Mouse (Mus musculus) stomach, embryonic 14.5 days (tissue): Measurements from ENCODE around the gene Rdh11. TPM values are rescaled to one million over a fixed set of nuclear protein-coding genes. Genes with fewer than 3 reads are reported as not detected.
A peak's percentile ranks its signal among the peaks of the same experiment; 100 is the strongest.

Experiments
- ATAC-seq: fragments of 200-750 bp; cut with Nextera tagmentation; 2 replicates; pipeline ENCODE4 v1.8.0; 2017; ENCODE audit warnings: low read depth, moderate TSS enrichment; ENCODE audit not compliant: insufficient number of reproducible peaks, insufficient read depth, low FRiP score
- H3K27ac ChIP-seq: fragments of 300-500 bp; sonication (generic); 2 replicates; pipeline ENCODE4 v1.5.1; 2014; ENCODE audit warnings: mild to moderate bottlenecking, low read length, moderate library complexity, mixed read lengths
- H3K27me3 ChIP-seq: fragments of 300-500 bp; sonication (generic); 2 replicates; pipeline ENCODE4 v1.6.1; 2014; ENCODE audit warnings: low read length, control low read depth, mixed read lengths; ENCODE audit not compliant: control insufficient read depth, insufficient read depth
- H3K36me3 ChIP-seq: fragments of 300-500 bp; sonication (generic); 2 replicates; pipeline ENCODE4 v1.6.1; 2014; ENCODE audit warnings: mild to moderate bottlenecking, control low read depth, low read length, moderate library complexity, mixed read lengths; ENCODE audit not compliant: control insufficient read depth, insufficient read depth
- H3K4me1 ChIP-seq: fragments of 300-500 bp; sonication (generic); 2 replicates; pipeline ENCODE4 v1.6.1; 2014; ENCODE audit warnings: low read length, control low read depth, mixed read lengths; ENCODE audit not compliant: control insufficient read depth, insufficient read depth
- H3K4me2 ChIP-seq: fragments of 300-500 bp; sonication (generic); replicated peaks from 2 replicates; pipeline ENCODE4 v1.6.1; 2014; ENCODE audit warnings: low read depth, low read length, control low read depth
- H3K4me3 ChIP-seq: fragments of 300-500 bp; sonication (generic); 2 replicates; pipeline ENCODE4 v1.5.1; 2014; ENCODE audit warnings: low read depth, low read length, control low read depth
- H3K9ac ChIP-seq: fragments of 300-500 bp; sonication (generic); replicated peaks from 2 replicates; pipeline ENCODE4 v1.6.1; 2014; ENCODE audit warnings: low read depth, mild to moderate bottlenecking, control low read depth, low read length, moderate library complexity, mixed read lengths
- H3K9me3 ChIP-seq: fragments of 300-500 bp; sonication (generic); 2 replicates; pipeline ENCODE4 v1.6.1; 2016; ENCODE audit warnings: low read depth, low read length, control low read depth; ENCODE audit not compliant: control insufficient read depth
- WGBS: fragments of 180-500 bp; shearing (Covaris S2); extraction: QIAGEN DNeasy Blood & Tissue Kit; methylation state at CpG from one replicate; pipeline ENCODE4 v1.1.7; 2014; 5-methylcytosine and 5-hydroxymethylcytosine counted together
- polyA plus RNA-seq: library from polyadenylated mRNA; unstranded; fragments of >200 nt; fragmentation: Nextera tagmentation; extraction: Ambion mirVana; gene quantifications from 2 replicates; pipeline ENCODE4 v1.2.1, GENCODE M21; 2014

Rdh11 gene
- polyA plus RNA-seq, 1 experiment from 2014 or later: 30.4 TPM

GRCm38 (mm10) chr12:79135105-79135504, 57.0 kb downstream of the Rdh11 start:
- no peak for ATAC-seq
- Histone ChIP-seq H3K4me1 (0 out of 2 replicates have a peak, but pooled peaks cover 5% of the 10 kb centered on the region), H3K9me3 (no peaks in the 10 kb centered on the region), H3K27me3 (peaks cover 15% of the 10 kb centered on the region), H3K9ac (no peak overlapping the region), H3K4me2 (no peak overlapping the region), H3K27ac (no peak overlapping the region), H3K4me3 (no peak overlapping the region), H3K36me3 (no peaks in the 10 kb centered on the region)
- WGBS: 37% methylated on average over 4 of the region's 4 CpGs

DNA sequence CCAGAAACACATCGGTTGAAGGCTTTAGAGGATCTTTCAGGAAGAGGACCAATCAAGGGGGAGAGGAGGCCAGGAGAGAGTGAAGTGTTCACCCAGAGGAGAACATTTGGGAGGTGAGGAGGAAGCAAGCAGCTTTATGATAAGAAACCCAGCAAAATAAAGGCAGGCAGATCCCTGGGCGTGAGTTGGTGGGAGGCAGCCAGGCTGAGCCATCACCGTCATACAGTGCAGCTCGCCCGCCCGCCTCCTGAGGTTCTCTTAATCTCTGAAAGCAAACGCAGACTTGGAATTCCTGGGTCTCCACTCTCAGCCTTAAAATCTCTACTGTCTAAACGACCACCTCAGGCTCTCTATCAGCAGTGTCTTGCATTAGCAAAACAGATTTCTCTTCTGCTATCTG, 57.4 kb downstream of the Rdh11 start:
- H3K4me2 ChIP-seq: no peak overlapping the region
- 0 out of 2 replicates have a peak, but pooled peaks cover 5% of the 10 kb centered on the region for H3K4me1 ChIP-seq
- peaks cover 15% of the 10 kb centered on the region for H3K27me3 ChIP-seq
- ATAC-seq: no peak
- H3K9ac ChIP-seq: no peak overlapping the region
- no peaks in the 10 kb centered on the region for H3K9me3 ChIP-seq
- no peak overlapping the region for H3K27ac ChIP-seq
- WGBS: 28% methylated on average over 8 of the region's 8 CpGs
- H3K36me3 ChIP-seq: no peaks in the 10 kb centered on the region
- no peak overlapping the region for H3K4me3 ChIP-seq

DNA sequence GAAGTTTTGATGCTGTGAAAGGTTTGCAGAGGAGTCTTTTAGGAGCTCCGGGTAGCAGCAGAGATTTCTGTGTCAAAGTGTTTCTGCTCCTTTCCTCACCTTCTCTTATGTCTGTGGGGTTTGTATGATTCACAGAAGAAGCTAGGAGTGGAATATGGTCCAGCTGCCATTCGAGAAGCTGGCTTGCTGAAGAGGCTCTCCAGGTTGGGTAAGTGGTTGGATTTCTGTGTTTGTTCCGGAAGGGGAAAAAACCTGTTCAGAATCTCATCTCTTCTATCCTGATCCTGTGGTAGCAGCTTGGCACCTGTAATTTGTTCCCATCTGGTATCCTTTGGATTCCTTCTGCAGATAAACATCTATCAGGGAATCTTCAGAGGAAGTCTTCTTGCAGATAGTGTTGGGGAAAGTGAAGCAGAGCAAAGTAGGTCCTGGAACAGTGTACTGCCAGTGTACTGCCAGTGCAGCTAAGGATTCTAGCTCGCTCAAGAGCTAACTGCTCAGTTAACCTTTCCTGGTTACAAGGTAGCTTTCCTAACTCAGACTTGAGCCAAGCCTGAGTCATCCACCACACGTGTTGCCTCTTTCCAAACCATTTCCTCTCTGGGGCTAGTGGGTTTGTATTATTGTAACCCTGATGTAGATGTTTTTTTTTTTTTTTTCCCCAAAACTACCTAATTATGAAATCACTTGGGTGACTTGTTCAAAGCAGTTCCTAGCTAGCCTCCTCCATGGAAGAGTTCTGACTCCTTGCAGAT, 60.2 kb downstream of the Rdh11 start:
- Histone ChIP-seq H3K36me3 (no peaks in the 10 kb centered on the region), H3K27ac (no peak overlapping the region), H3K4me1 (0 out of 2 replicates have a peak, but pooled peaks cover 5% of the 10 kb centered on the region), H3K9ac (no peak overlapping the region), H3K9me3 (no peaks in the 10 kb centered on the region), H3K27me3 (peaks cover 15% of the 10 kb centered on the region), H3K4me3 (no peak overlapping the region), H3K4me2 (0 out of 2 replicates have a peak overlapping the region, but pooled peaks have one; percentile 93)
- no peak for ATAC-seq
- 26% methylated on average over 5 of the region's 5 CpGs for WGBS

DNA sequence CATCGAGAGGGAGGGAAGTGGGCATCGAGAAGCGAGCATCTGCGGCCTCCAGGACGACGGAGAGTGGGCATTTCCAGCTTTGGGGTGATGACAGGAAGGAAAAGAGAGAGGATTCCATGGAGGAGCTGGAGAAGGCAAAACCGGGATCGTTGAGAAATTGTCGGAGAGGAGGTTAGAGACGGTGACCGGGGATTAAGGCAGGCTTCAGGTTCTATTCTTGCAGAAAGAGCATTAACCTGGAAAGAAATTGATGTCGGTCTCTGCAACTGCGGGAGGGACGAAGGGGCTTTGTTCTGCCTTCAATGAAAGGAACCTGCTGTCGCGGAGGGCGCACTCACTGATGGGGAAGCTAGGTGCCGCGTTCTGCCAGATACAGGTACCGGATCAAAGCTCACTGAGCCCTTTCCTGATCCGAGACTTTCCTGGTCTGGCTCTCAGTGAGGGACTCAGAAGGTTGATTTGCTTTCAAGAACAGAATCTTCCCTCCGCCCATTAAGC, 60.9 kb downstream of the Rdh11 start:
- H3K4me1 ChIP-seq: 0 out of 2 replicates have a peak, but pooled peaks cover 5% of the 10 kb centered on the region
- peak overlapping the region; percentile 40 for H3K4me3 ChIP-seq
- WGBS: 2% methylated on average over 22 of the region's 22 CpGs
- no peak overlapping the region for H3K27ac ChIP-seq
- H3K9me3 ChIP-seq: no peaks in the 10 kb centered on the region
- ATAC-seq: no peak
- no peaks in the 10 kb centered on the region for H3K36me3 ChIP-seq
- H3K27me3 ChIP-seq: peaks cover 15% of the 10 kb centered on the region
- no peak overlapping the region for H3K9ac ChIP-seq
- peak overlapping the region; percentile 93 for H3K4me2 ChIP-seq

GRCm38 (mm10) chr12:79130299-79131177, 61.6 kb downstream of the Rdh11 start, which contains the start of gene Arg2:
Gene Arg2 (plus strand): TSS chr12:79130777.
- Histone ChIP-seq H3K4me2 (peak within 1 kb of the TSS; percentile 93), H3K4me3 (peak within 1 kb of the TSS; percentile 40), H3K27me3 (peaks cover 15% of the 10 kb centered on the region), H3K36me3 (no peaks in the 10 kb centered on the region), H3K9ac (no peak within 1 kb of the TSS), H3K4me1 (0 out of 2 replicates have a peak, but pooled peaks cover 5% of the 10 kb centered on the region), H3K27ac (no peak within 1 kb of the TSS), H3K9me3 (no peaks in the 10 kb centered on the region)
- WGBS: under 1% methylated on average over 47 of the region's 47 CpGs
- peak; percentile 92 for ATAC-seq

Other genes with a start within 250 kb of the Rdh11 start
- gene Tmem229b, start 184.7 kb downstream of the Rdh11 start, polyA plus RNA-seq: 5.3 and 5.7 TPM in 2 replicates
- 4.7 and 4.8 TPM in 2 replicates for gene Plekhh1, start 163.1 kb downstream of the Rdh11 start, polyA plus RNA-seq
- gene Pigh, start 102.6 kb downstream of the Rdh11 start, polyA plus RNA-seq: 36.0 and 37.4 TPM in 2 replicates
- 0.94 and 1.4 TPM in 2 replicates for gene Arg2, start 61.5 kb downstream of the Rdh11 start, polyA plus RNA-seq
- 83.6 and 85.1 TPM in 2 replicates for gene Vti1b, start 19.6 kb downstream of the Rdh11 start, polyA plus RNA-seq
- gene Rdh12, start 16.6 kb upstream of the Rdh11 start, polyA plus RNA-seq: 5.0 and 5.6 TPM in 2 replicates
- 17.2 and 18.2 TPM in 2 replicates for gene Zfyve26, start 104.0 kb upstream of the Rdh11 start, polyA plus RNA-seq
- gene Rad51b, start 105.0 kb upstream of the Rdh11 start, polyA plus RNA-seq: 8.4 and 10.3 TPM in 2 replicates